Mouse (Mus musculus) 3T3-L1 (cell line): ENCODE data around the gene Eif2ak3.

Experiments used
- DNase-seq: peaks from one replicate; pipeline ENCODE4 v3.0.0-alpha.2; 2015; ENCODE audit warnings: low read depth, low spot score

Eif2ak3 gene

DNA sequence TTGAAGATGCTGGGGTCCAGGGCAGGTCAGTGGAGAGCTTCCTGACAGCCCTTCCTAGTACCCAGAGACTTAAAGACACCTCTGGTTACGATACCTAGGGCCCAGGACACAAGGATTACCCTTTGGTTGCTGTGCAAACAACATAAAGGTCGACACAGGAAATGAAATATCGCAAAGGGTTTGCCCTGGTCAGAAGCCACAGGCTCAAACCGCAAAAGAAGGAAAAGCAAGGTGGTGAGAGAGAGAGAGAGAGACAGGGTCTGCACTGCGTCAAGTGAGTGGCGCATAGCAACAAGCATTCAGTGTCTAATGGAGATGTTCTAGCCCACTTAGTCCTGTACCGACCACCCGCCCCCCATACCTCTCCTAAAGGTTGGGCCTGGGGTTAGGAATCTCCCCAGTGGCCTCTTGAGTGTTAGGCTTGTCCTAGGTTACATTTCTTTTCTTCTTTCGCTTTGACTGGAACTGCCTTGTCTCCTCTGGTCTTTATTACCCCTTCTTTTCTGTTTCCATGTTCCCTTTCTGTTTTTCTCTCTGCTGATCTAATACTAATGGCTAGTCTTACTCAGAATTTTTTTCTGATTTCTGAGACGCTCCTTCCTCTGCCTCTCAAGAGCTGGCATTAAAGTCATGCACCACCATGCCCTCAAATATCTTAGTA is 13.0 kb upstream of the Eif2ak3 start:
- no peak for DNase-seq

DNA sequence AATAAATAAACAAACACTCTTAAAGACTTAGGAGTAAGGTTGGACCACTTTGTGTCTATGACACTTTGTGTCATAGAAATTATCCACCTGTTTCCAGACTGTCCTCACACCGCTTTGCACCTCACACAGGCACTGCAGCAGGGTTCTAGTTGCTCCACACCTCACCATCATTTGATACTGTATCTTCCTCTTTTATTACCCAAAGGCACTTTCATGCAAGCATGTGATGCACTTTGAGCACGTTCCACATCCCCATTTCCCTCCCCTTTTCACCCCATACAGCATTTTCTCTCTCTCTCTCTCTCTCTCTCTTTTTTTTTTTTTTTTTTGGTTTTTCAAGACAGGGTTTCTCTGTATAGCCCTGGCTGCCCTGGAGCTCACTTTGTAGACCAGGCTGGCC is 7.0 kb upstream of the Eif2ak3 start:
- no peak for DNase-seq

DNA sequence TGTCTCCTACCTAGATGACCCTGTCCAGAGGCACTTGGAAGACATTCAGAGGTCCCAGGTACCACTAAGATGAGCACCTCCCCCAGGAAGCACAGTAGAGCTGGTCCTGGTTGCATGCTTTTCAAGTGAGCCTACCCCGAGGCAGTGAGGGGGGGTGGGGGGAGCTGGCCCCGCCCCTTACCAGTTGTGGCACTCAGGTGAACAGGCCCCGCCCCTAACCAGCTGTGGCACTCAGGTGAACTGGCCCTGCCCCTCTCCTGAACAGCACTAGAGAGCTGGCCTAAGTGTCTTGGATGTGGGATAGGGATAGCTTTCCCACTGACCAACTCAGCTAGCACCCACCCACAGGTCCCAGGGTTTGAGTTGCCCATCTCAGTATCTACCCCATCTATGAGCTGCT is 5.8 kb upstream of the Eif2ak3 start:
- DNase-seq: no peak

DNA sequence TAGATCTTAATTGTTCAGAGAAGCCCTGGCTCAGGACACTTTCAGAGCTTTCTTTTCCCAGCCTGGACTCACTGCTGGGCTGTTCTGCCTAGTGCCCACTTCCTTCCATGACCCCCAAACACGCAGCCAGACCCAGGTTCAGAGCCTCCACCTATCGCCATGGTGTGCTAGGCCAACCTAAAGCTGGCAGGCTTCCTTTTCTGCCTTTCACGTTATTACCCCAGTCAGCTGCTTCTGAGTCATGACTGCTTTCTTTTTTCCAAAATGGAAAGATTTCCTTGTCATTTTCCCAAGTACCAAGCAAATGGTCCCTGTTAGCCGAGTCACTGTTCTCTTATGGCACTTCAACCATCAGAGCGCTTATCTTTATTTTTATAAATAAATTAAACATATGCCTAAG is 4.0 kb upstream of the Eif2ak3 start:
- DNase-seq: peak; percentile 61

DNA sequence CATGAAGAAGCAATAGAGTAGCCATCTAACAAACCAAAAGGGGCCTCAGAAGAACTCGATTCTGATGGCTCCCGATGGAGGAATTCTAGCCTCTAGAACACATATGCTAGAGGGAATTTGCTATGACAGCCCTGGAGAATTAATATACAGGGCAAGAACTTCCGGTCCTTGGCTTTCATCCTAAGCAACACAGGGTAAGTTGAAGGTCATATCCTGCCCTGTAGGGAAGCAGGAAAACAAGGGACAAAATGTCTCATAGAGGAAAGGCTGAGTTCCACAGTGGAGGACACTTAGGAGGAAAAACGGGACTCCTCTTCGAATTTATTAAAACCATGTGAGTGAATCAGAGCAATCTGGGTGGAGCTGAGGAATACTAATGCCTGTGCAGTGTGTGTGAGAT is 1.3 kb upstream of the Eif2ak3 start:
- peak; percentile 70 for DNase-seq

DNA sequence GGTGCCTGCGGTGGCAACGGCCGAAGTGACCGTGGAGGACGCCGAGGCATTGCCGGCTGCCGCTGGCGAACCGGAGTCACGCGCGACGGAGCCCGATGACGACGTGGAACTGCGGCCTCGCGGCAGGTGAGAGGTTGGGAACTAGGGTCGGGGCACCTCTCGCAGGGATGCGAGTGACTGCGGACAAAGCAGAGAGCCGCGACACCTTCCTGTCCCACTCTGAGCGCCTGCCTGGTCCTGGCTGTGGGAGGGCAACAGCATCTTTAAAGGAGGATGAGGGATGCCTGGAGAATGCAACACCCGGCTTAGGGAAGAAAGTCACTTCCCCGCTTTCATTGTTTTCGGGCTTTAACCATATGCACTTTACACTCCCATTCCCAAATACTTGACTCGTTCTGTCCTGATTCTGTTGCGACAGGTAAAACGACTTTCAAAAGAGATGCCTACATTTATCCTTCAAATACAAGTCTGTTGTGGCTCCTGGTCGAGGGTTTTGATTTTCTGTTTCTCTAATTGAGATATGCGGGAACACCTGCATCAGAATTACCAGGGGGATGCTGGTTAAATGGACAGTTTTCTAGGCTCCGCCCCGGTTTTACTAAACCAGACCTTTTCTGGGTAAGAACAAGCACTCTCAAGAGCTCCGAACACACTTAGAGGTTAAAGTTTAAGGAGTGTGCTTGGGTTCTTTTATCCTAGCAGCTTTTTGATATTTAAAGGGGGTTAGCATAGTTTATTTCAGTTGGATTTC is 756 bp downstream of the Eif2ak3 start:
- peak; percentile 42 for DNase-seq

DNA sequence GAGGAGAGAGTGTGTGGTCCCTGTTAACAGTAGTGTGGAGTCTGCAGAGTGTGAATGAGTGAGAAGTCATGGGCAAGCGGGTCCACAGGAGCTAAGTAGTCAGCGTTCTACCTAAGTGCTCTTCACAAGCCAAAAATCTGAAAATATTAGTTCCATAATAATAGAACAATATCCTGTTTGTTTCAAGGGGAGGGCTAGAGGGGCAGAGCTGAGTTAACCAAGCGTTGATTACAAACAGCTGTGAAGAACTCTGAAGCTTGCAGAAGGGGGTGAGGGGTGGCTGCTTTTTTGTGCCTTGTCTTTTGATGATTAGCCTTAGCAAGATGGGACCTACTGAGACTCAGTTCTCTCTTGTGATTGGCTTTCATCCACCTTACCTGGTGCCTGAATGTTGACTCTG is 3.1 kb downstream of the Eif2ak3 start:
- DNase-seq: no peak

DNA sequence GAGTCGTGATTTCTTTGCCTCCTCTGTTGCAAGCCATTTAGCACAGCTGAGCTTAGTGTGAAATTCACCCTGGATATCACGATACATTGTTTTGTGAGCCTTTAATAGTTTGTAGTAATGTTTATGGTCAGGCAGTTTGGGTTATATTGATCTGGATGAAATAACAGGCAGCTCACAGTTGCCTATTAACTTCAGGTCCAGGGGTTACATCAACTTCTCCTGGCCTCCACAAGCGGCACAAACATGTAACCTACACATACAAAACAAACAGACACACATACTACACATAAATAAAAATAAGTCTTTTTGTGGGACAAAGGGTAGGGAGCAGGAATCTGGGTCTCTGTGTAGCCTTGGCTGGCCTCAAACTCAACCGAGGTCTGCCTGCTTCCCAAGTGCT is 9.1 kb downstream of the Eif2ak3 start:
- DNase-seq: no peak

DNA sequence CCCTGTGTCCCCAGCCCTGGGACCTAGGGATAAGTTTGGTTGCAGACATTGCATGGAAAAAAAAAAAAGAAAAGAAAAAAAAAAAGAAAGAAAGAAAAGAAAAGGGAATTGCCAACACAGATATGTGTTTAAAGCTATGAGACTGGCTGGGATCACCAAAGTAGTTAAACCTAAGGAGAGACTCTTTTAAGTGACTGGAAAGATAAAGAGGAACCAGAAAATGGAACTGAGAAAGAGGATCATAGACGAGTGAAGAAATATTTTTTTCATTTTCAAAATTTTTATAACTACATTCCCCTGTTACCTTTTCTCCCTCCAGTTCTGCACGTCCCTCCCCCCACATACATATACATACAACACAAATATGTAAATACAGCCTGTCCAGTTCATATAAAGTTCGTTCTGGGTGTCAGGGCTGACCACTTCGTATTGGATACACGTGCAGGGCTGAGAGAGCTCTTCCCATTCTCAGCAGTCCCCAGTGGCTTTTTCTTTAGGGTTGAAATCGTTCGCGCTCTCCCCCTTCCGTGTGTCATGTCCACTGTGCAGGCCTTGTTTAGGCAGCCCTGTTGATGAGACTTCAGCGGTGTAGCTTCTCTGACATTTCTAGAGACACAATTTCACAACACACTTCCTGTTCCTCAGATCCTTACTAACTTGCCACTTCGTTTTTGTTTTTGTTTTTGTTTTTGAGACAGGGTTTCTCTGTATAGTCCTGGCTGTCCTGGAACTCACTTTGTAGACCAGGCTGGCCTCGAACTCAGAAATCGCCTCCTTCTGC is 11.4 kb downstream of the Eif2ak3 start:
- no peak for DNase-seq

DNA sequence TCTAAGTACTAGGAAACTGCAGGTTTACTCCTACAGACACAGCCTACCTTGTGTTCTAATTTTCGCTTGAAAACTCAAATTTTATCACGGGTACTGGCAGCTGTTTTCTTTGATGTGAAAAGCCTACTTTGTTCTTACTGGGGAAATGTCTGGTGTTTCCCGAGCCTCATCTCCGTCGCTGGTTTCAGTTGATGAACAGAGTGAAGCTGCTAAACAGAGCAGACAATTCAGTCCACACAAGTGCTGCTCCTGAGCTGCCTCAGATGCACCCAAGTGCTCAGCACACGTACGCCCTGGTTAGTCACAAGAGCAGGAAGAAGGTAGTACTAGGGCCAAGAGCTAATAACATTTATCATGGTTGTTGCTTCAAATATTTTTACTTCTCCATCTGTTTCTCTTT is 18.4 kb downstream of the Eif2ak3 start:
- DNase-seq: no peak

DNA sequence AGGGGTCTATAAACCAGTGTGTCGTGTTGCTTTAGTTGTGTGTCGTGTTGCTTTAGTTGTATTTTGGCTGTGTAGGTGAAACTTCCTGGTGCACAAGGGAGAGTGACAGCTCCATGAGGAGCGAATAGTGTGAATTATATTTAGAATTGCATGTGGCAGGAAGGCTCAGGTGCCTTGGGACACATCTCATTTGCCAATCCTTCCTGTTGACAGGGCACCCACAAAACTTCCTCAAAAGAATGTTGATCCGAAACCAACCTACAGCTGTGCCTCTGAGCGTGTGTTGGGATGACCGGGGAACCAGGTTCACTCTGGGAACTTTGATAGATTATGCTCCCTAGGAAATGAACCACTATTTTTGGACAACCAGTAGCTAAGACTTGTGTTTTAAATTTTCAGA is 20.0 kb downstream of the Eif2ak3 start:
- no peak for DNase-seq

DNA sequence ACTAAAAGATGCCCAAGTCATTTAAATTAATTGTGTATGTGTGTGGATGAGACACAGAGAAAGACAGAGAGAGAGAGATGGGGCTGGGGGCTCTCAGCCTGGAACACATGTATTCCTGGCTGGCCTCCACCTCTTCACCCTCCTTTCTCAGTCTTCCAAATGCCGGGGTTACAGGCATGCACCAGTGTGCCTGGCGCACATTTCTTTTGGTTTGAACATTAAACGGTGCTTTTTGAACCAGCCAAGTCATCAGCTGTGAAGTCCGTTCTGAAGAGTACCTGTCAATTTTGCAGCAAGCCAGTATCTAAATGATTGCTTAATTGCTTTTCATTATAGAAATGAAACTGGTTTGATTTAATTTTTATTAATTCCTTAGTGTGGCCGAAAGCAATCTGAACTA is 22.4 kb downstream of the Eif2ak3 start:
- no peak for DNase-seq

DNA sequence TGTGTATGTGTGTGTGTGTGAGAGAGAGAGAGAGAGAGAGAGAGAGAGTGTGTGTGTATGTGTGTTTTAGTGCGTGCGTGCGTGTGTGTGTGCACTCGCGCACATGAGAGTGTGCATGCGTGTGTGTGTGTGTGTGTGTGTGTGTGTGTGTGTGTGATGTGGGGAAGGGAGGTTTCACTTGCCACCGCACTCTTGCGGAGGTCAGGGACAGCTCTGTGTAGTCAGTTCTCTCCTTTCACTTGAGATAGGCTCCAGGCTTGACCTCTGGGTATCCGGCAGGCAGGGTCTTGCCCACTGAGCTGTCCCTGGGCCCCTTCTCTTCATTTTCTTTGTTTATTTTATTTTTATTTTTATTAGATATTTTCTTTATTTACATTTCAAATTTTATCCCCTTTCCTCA is 23.0 kb downstream of the Eif2ak3 start:
- DNase-seq: no peak

DNA sequence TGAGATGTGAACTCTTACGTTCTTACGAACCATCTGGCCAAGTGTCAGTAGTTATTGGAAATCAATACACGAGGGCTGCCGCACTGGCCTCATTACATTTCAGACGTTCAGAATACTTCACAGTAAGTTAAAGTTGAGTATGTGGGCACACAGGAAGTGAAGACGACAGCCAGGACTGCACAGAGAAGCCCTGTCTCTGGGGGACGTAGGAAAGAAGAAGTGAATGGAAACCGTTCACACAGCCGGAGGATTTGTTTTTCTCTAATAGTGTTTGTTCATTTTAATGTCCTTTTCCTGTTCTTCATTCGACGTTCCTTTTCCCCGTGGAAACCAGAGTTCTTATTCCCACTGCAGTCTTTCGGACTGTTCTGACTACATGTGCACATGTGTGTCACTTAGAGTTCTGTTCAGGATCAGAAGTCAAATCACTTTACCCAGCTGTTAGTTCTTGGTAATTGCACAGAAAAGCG is 27.2 kb downstream of the Eif2ak3 start:
- DNase-seq: no peak

DNA sequence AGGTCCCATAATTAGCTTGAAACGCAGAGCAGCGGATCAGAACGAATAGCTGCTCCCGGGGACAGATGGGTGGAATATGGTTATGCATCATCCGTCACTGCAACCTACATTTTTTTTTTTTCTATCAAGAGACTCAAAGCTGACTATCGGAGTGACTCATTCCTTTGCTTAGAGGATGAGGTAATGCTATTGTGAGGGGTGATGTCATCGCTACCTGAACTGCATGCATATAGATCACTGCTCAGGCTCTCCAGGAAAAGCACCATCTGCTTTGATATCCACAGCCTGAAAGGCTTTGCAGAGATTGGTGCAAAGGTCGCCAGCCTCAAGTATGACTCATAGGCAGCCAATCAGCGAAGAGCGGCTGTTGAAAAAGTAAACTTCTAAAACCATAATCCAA is 27.8 kb downstream of the Eif2ak3 start:
- DNase-seq: peak; percentile 82

DNA sequence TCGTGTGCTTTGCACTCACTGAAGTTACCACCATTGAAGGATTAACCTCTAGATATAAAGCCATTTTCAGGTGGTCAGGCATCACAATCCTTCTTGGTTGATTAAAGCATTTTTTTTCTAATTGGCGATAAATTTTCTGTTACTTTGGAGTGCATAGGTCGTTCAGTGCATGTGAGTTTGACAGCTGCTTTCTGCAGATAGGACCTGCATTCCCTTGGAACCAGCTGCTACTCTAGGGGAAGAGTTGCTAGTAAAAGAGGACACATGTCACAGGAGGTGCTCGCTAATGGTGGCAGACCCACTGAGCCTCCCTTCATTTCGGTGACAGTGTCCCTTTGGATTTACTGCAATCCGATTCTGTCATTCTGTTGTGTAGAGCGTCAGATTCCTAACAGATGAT is 28.3 kb downstream of the Eif2ak3 start:
- DNase-seq: no peak

DNA sequence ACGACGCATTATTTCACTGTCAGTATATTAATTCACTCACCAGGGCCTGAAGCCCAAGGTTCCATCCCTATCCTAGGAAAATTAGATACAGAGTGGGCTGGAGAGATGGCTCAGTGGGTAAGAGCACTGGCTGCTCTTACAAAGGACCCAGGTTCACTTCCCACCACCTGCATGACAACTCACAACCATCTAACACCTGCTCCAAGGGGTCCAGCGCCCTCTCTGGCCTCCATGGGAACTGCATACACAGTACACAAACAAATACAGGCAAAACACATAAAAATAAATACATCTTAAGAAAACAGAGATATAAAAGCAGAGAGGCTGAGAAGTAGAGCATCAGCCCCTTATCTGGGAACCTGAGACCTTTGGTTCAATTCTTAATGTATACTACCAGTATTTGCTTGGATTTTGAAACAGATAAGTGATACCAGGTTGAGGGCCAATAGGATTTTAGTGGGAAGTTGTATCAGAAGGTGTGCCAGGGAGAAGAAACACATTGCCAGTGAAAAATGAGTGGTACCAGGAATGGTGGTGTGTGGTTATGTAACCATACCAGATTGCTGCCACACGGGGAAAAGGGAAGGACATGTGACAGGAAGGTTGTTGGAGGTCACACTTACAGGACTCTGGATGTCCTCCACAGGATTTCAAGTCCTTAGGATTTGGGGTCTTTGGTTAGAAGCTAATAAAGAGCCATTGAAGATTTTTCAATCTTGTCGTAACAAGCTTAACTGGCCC is 29.9 kb downstream of the Eif2ak3 start:
- DNase-seq: no peak

DNA sequence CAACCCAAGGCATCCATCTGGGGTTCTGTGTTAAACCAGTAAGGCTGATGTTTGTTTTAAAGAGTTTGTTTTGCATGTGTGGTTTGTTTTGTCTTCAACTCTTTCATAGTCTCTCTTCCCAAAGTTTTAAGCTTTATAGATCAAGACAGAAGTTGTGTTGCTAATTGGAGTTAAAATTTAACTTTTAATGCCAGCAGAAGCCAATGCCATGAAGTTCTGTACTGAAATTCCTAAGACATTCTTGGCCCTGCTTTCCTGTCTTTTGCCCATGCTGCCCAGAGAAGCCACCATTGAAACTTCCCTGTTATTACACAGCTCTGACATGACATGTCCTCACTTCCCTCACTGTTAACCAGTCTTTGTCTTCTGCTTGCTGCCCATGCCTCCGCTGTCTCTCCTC is 30.7 kb downstream of the Eif2ak3 start:
- DNase-seq: no peak

DNA sequence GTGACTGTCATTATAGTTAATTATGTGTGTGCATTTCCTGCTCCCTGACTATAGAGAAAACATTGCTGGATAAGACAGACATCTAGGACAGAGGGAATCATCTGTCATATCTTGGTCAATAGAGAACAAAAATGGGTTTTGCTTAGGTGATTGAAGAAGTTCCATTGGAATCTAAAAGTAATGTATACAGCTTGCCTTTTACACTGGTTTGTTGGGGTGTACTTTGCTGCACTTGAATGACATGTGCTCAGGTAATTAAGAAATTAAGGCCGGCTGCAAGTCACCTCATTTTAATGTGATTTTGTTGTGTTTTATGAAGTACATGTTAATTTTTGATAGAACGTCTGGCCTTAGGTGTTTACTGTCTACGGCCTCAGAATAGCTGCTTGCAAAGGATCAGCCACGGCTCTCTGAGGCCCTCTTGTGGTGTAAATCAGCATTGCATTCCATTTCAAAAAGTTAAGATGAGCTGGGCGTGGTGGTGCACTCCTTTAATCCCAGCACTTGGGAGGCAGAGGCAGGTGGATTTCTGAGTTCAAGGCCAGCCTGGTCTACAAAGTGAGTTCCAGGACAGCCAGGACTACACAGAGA is 36.5 kb downstream of the Eif2ak3 start:
- peak; percentile 91 for DNase-seq

DNA sequence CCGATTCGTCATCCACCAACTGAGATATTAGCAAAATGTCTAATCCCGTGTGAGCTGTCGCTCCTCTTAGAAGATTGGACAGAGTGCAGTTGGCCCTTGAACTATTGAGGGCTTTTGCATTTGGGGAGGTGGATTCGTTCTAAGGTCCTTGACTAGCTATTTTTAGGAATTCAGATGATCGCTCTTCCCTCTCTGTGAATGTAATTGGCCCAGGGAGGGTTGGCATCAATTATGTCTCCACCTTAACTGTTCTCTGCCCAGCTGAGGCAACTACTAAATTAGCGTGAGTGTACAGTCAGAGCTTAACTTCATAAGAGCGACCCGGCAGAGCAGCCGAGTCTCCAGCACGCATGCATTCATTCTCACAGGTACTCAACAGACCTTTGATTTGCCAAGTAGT is 43.7 kb downstream of the Eif2ak3 start:
- no peak for DNase-seq

DNA sequence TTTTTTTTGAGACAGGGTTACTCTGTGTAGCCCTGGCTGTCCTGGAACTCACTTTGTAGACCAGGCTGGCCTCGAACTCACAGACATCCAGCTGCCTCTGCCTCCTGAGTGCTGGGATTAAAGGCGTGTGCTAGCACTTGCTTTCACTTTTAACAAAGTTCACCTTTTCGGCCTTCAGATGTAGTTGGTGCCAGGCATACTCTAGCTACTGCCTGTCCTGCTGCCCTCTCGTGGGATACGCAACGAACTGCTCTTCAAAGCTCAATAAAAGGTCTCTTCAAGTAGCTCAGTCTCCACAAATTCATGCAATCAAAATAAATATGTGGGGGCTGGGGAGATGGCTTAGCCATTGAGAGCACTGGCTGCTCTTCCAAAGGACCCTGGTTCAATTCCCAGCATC is 53.9 kb downstream of the Eif2ak3 start:
- no peak for DNase-seq

DNA sequence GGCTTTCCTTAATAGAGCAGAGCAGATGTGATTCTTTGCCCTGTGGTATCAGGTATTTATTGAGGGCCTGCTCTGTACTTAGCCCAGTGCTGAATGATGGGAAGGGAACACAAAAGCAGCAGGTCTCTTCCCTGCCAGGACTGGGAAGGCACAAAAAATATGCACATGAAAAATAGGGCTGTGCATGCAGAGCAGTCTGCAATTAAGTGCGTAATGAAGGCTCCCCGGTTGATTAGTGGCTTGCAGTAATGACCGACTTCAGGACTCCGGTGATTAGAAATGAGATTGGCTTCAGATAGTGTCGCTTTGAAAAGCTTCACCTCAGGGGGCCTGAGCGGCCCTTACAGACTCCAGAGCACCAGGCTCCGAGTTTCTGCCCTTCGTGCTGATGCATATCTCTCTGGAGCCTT is 55.3 kb downstream of the Eif2ak3 start:
- no peak for DNase-seq
